Mouse (Mus musculus): ENCODE data around the gene Actr5.
A peak's percentile ranks its signal among the peaks of the same experiment; 100 is the strongest.

The Actr5 gene

GRCm38 (mm10) chr2:158667022-158667670 is 42.5 kb downstream of the Actr5 start:
- peak; percentile 65 for DNase-seq (ENCODE audit: low spot score)

- no peak for DNase-seq (ENCODE audit: low spot score)
Measured at GRCm38 (mm10) chr2:158667671-158668432, 43.2 kb downstream of the Actr5 start.

DNA sequence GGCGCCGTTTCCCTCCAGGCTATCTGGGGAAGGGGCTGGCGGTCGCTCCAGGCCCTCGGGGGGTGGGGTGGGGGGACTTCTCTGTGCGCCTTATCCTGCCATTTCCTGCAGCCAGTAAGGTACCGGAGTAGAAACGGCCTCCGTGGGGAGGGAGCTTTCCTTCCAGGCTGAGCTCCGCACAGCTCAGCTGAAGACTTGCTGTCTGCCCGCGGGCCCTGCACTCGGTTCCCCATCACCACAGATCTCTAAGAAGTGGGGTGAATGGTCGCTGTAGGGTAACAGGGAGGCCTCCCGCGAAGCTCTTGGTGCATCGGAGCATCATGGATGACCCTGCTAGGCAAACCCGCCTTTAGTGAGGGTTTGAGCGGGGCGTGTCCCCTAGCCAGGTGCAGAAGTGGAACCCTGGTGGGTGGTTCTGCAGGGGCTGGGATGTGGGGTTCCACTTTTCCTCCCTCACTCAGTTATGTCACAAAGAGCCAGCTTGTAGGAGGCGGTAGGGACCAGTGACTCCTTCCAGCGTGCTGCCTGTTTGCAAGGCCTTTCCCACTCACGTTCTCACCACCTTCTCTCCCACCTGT is 43.8 kb downstream of the Actr5 start:
- DNase-seq (ENCODE audit: low spot score), result no peak

GRCm38 (mm10) chr2:158669199-158670195 is 44.8 kb downstream of the Actr5 start:
- DNase-seq (ENCODE audit: low spot score), result no peak

- no peak for DNase-seq (ENCODE audit: low spot score)
Measured at GRCm38 (mm10) chr2:158670571-158670970, 45.9 kb downstream of the Actr5 start.

- DNase-seq (ENCODE audit: low spot score), result no peak
Measured at GRCm38 (mm10) chr2:158672829-158673228, 48.1 kb downstream of the Actr5 start.

DNA sequence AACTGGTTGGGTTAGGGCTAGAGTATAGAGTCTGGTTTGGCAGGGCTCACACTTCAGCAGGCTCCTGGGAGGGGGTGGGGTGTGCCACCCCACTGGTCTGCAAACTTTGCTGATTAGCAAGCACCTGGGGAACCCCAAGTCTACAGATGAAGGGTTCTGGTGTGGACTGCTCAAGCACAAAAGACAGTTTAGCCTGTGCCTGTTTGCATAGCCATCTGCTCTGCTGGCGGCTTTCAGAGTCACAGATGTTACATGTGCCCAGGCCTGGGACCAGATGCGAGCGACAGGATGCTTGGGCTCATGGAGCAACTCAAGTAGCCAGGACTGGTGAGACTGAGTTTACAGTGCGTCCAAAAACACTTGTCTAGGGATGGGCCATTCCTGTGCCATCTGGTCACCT is 48.8 kb downstream of the Actr5 start:
- DNase-seq (ENCODE audit: low spot score), result no peak

DNA sequence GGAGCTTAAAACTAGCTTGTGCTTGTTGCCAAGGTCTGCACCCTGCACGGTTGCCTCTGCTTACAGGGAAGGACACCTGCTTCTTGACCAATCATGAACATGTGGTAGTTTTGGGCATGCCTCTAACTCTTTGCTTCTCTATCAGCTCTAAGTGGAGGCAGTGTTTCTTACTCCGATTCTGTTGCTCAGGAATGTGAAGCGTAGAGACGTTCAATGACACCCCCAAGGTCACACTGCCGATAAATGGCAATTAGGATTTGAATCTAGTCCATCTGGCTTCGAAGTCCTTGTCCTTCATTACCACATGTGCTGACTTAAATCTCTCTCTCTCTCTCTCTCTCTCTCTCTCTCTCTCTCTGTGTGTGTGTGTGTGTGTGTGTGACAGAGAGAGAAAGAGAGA is 49.4 kb downstream of the Actr5 start:
- no peak for DNase-seq (ENCODE audit: low spot score)

DNA sequence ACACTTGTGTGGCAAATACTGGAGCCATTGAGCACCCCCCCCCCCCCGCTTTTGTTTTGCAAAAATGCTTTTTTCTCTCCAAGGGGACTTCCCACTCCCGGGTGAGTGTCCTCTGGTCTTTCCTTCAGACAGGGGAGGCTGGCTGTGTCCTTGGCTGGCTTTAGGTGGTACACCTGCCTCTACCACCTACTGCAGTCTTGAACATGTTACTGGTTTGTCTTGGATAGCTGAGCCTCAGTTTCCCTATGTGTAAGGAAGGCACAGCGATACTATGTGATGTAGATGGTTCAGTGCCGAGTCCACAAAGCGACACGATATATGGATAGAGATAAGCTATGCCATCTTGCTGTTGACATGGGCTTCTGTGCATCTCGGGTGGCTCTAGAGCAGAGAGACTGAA is 50.1 kb downstream of the Actr5 start:
- no peak for DNase-seq (ENCODE audit: low spot score)

DNA sequence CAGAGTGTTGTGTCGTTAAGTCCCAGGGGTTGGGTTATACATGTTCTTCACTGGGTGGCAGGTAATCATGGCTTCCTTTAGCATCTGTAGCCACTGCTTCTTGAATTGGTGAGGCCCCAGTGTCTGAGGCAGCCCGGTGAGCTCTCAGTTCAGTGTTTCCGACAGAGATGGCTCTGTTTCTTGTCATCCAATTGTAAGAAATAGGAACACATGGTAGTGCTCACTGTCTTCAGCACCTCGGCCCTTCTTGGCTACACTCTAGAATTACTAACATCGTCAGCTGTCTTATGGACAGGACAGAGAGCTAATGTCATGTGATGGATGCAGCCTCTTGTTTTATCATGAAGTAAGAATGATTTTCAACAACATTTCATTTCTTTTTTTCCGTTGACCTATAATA is 50.5 kb downstream of the Actr5 start:
- no peak for DNase-seq (ENCODE audit: low spot score)

DNA sequence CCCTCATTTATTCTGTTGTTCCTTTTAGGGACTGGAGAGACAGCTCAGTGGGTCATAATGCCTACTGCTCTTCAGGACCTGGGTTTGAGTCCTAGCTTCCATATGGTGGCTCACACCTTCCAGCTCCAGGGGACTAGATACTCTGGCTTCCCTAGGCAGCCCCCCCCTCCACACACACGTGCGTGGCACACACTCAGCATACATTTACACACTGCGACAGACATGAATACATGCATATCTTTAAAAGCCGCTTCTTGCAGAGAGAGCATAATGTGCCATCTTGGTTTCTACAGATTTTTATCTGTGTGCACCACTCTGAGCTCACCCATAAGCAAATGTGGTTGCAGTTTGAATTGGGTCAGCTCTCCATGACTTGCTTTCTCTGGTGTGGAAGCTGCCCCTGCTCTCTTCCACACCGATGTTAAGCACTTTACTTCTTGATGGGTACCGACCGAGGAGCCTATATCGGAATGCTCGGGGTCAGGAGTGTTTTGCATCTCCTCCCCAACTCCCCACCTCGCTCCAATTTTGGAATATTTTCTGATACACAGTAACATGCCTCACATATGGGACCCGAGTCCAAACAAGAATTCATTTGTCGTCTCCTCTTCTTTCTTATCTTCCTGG is 51.3 kb downstream of the Actr5 start:
- no peak for DNase-seq (ENCODE audit: low spot score)

GRCm38 (mm10) chr2:158677946-158678345 is 53.3 kb downstream of the Actr5 start:
- no peak for DNase-seq (ENCODE audit: low spot score)

DNA sequence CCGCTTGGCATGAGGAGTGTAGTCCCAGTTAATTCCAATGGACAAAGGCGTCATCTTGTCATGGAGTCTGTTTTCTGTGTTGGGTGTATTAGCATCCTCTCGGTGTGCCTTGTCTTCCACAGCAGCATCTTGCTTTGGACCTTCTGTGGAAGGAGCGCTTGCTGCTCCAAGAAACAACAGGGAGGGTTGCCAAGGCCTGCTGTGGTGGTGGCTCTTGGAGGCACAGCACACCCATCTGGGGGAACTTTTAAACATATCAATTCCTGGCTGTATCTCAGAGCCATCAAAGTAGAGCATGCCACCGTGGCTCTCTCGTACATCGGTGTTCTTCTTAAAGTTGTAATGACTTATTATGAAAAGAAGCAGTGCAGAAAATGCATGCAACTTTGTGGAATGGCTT is 54.4 kb downstream of the Actr5 start:
- no peak for DNase-seq (ENCODE audit: low spot score)

DNA sequence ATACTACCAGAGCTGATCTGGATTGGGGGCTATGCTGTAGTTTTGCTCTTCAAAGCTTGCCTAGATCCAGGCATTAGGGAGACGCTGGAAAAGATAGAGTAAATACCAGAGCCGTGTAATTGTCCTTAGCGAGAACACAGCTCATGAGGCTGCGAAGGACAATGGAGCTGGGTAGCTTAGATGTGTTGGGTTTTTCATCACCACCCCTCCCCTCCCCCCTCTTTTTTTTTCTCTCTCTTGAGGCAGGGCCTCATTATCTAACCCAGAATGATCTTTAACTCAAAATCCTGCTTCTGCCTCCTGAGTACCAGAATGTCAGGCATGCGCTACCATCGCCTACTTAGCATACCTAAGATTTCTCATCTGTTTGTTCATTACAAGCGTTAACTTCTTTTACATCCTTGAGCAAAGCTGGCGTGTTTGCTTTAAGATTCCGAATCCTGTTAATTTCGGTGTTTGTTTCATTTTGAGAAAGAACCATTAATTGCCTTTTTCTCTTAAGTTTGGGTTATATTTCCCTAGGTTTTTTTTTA is 55.7 kb downstream of the Actr5 start:
- no peak for DNase-seq (ENCODE audit: low spot score)

- DNase-seq (ENCODE audit: low spot score), result no peak
Measured at GRCm38 (mm10) chr2:158681714-158682113, 57.0 kb downstream of the Actr5 start.

DNA sequence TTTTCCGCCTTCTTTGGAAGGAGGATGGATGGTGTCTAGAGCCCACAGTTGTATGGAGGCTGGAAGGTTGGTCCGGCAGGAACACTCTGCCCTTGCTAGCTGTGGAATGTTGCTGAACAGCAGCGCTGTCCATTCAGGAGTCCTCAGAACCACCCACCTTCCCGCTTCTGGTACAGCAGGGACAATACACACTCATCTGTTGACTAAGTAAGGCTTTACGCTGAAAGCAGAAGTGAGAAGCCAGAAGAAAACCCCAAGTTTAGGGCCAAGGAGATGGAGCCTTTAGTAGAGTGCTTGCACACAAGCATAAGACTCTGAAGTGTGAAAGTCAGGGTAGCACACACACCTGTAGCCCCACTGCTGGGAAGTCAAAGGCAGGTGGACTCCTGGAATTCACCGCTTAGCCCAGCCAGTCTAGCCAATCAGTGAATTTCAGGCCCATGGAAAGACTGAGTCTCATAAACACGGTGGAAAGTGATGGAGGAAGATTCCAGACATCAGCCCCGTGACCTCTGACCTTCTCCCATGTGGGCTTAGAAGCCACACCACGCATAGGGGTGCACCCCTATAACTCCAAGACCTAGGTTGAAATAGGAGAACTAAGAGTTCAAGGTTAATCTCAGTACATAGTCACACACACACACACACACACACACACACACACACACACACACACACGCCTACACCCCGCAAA is 57.8 kb downstream of the Actr5 start:
- no peak for DNase-seq (ENCODE audit: low spot score)

DNA sequence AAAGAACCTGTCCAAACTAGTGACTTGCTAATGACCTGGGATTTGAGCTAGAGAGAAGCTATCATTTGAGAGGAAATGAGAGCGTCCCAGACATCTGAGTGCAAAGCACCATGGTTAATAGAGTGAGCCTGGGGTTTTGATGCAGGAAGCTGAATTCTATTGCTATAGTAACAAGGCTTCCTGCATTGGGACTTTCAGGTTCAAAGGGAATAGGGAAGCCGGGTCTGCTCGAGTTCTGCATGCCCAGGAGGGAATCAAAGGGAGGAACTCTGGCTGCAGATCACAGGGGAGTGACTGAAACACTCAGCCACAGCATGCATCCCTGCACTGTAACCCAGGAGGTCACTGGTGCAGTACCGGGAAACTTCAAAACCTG is 58.3 kb downstream of the Actr5 start:
- DNase-seq (ENCODE audit: low spot score), result no peak

- no peak for DNase-seq (ENCODE audit: low spot score)
Measured at GRCm38 (mm10) chr2:158684247-158684843, 59.7 kb downstream of the Actr5 start.

GRCm38 (mm10) chr2:158684910-158685309 is 60.2 kb downstream of the Actr5 start:
- no peak for DNase-seq (ENCODE audit: low spot score)

- no peak for DNase-seq (ENCODE audit: low spot score)
Measured at GRCm38 (mm10) chr2:158686394-158686793, 61.7 kb downstream of the Actr5 start.
